Mouse (Mus musculus) ovary, postnatal 10 days (tissue): ENCODE results near the gene Tnfaip2.

Experiments used
- DNase-seq: peaks from one replicate; pipeline ENCODE4 v3.0.0; 2022; ENCODE audit warnings: low spot score

Gene Tnfaip2

DNA sequence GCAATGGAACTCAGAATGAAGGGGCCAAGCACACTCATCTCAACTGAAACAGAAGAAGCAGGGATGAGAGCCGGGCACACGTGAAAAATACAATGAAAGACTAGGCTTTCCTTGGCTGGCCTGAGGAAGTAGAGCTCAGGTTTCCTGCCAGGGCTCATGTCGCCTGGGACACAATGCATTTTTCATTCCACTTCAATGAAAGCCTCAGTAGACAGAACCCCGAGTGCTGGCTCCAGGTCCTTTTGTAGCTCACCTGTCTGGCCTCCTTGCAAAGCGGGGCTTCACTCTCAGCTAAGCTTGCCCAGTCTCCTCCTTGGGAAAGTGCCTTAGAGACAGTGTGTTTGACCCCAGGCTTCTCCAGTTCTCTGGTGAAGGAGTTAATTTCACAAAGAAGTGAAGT, 36.7 kb downstream of the Tnfaip2 start:
- DNase-seq = no peak

DNA sequence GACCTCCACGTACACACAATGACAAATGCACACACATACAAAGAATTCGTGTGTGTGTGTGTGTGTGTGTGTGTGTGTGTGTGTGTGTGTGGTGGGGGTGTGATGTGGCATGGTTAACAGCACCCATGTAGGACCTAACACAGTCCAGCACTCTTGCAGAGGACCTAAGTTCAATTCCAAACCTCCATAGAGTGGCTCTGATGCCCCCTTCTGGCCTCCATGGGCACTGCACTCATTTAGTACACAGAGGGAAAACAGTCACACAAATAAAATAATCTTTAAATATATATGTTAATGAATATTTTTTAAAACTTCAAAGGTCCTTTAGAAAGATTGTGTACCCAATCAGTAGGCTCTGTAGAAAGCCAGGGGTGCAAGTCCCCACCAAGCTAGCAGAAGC, 37.6 kb downstream of the Tnfaip2 start:
- no peak for DNase-seq

DNA sequence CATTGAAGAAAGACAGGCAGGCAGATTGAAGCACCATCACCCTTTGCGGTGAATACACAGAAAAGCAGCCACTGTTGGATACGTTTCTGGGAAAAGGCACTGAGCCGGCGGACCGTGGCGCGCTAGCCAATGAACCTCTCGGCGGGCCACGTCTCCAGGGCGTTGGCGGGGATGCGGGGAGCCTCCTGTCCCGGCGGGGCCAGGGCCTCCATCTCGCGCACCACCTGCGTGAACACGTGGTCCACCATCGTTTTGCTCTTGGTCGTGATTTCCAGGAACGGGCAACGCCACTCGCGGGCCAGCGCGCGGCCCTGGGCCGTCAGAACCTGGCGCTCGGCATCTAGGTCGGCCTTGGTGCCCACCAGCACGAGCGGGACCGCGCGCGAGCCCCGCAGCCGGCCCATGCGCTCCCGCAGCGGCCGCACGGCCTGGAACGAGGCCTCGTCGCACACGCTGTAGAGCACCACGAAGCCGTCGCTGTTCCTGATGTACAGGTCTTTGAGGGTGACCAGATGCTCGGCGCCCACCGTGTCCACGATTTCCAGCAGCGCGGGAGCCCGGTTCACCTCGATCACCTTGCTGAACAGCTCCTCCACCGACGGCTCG, 42.9 kb downstream of the Tnfaip2 start:
- no peak for DNase-seq

DNA sequence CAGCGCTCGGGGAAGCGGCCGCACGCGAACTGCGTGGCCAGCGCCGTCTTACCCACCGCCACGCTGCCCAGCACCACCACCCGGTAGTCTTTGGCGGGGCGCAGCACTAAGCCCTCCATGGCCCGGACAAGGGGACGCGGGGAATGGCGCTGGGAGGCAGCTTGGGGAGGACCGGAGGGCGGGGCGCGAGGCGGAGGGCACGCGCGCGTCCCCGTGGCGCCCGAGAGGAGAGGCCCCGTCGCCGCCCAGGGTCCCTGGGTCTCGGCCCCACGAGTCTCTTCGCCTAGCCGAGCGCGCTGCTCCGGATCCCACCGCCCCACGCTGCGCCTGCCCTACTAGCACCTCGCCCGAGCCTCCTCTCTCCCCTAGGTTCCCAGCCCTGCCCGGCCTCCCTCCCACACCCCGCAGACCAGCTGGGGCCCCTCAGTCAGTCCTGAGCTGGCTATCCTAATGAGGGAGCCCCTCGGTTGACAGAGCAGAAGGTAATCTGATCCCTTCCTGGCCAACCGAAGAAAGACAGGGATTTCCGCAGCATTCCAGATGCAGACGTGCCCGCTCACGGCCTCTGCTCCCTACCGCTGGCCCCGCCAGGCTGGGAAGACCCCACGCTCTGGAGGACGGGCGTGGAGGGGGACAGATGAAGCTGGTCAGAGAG, 43.5 kb downstream of the Tnfaip2 start, which contains the start of gene Gm266:
Gene Gm266 (minus strand): TSS at position 172 of the 655 bp plus-strand sequence.
- peak; percentile 38 for DNase-seq

DNA sequence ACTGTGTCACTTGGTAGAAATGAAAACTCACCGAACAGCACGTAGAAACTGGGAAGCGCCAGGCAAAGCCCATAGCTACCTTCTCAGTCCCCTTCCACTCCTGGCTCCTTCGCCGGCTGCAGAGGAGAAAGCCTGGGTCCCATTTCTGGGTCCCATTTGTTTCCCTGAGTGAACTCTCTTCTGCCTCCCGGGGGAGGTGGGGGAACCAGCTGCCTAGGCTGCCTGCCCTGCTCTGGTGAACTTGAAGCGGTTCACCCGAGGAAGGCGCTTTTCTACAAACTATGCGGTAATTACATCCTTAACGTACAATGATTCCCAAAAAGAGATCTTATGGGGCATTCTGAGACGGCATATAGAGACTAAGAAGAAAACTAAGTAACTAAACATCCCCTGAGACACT, 44.2 kb downstream of the Tnfaip2 start:
- DNase-seq = no peak

DNA sequence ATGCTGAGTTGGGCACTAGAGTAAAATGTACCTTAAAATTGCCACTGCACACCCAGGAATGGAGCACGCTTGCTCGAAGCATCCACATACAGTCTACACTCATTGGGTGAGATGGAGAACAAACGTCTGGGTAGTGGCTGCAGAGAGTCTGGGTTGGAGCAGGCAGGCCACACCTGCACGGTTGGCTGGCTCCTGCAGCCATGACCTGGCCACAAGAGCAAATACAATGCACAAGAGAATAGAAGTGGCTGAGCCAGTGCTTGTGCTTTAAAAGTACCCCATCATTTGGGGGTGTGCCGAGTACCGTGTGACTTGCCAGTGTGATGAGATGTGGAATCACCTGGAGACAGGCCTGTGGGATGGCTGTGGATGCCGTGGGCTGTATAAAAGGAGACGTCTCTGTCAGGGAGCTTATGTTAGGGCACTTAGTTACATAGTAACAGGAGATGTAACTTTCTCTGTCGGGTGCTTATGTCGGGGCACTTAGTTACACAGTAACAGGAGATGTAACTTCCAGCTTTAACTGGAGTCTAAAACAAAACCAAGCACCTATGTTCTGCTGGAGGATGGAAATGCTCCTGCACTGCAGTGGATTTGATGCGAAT, 47.1 kb downstream of the Tnfaip2 start:
- DNase-seq = no peak

DNA sequence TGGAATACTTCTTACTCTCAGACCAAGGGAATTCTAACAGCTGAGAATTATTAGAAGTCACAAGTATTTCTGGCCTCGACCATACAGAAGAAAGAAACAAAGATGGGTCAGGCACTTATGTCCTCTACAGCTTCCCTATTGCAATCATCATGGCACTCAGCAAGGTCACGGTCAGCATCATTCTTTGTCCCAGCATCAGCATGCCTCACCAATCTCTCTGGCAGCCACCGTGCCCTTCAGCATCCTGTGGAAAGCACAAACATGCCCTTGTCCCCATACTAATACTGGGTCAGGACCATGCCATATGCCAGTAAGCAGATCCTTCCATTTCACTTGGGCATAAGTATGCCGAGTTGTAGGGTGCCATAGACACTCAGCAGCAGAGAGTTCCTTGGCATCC, 52.7 kb downstream of the Tnfaip2 start:
- DNase-seq = no peak

DNA sequence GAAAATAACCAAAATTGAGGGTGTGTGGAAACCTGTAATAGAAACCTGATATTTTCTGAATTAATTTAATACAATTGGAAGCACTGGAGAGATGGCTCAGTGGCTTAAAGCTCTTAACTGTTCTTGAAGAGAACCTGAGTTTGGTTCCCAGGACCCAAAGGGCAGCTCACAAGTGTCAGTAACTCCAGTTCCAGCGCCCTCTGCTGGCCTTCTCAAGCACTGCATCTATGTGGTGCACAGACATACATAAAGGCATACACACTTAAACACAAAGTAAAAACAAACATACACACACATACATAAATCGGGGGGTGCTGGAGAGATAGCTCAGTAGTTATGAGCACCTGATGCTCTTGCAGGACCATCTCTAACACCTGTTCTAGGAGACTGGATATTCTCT, 54.8 kb downstream of the Tnfaip2 start:
- no peak for DNase-seq

DNA sequence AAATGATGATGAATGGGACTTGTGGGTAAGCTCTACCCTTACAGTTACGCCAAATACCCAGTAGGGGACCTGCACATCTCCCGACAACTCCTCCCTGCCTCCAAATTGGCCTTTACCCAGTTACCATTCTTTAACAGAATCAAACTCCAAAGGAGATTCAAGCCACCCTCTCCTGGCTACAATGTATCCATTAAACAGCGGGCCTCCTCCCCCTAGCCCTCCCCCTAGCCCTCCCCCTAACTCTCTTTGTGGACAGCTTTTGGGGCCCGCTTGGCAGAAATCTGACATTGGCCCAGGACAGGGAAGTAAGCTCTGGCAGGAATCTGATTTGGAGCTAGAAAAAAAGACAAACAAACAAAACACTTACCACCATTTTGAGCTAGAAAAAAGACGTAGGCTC, 57.3 kb downstream of the Tnfaip2 start:
- no peak for DNase-seq

DNA sequence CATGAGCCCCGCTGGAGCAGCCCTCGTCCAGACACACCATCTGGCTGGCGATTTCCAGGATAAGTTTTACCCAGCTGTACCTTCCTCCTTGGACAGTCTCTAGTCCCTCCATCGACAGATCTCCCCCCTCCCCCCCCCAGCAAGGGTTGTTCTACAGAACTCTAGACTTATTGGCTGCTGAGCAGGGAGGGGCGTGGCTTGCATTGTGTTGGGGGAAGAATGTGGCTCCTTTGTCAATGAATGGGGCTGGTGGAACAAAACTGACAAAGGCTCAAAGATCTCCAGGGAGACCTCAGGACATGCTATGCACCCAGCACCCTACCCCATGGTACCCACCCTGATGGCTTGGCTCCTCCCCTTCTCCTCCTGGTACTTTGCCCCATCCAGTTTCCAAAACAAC, 58.5 kb downstream of the Tnfaip2 start:
- DNase-seq = no peak

DNA sequence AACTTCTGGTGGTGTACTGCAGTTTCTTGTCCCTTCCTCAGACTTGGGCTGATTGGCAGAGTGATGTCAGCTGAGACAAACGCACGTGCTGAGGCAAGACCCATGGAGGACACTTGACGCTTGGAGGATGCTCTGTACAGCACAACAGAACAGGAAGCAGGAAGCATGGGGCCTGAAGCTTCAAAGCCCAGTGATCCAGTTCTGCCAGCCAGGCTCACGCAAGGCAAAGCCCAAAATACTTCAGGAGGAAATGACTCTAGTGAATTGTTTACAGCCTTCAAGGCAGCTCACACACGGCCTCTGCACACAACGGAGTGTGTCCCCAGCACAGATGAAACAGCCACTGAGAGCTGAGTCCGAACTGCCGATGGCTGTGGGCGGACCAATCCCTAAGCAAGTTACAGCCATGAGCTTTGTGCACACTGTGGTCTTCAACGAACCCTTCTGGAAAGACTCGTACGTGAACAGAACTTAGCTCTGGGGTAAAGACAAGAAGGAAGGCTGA, 60.8 kb downstream of the Tnfaip2 start:
- DNase-seq = no peak

DNA sequence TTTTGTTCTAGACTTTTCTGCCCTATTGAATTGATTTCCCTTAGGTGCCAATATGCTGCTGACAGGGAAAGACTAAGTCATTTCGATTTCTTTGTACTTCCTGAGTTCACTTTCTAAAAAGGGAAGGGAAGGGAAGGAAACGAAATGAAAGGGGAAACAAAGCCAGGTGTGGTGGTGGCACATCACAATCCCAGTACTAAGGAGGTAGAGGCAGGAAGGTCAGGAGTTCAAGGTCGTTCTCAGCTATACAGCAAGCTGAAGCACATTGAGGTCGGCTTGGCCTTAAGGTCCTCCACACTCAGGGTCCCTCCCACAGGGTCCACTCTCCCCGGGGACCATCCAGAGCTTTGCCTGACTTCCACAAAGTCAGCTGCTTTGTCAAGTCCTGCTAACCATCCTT, 61.3 kb downstream of the Tnfaip2 start:
- DNase-seq = no peak
